Mouse (Mus musculus) heart, embryonic 16.5 days (tissue): ENCODE measurements around the gene Gm9945. TPM values are rescaled to one million over a fixed set of nuclear protein-coding genes. Genes with fewer than 3 reads are reported as not detected.

Experiments used
- ATAC-seq: fragments of 200-750 bp; cut with Nextera tagmentation; replicated peaks from 2 replicates; pipeline ENCODE4 v1.8.0; 2017; ENCODE audit warnings: moderate number of reproducible peaks; ENCODE audit not compliant: insufficient read depth, low FRiP score; ENCODE audit errors: extremely low read depth
- H3K27ac ChIP-seq: fragments of 300-500 bp; sonication (generic); 2 replicates; pipeline ENCODE4 v1.5.1; 2014; ENCODE audit warnings: mild to moderate bottlenecking, low read length, control low read depth, moderate library complexity
- H3K27me3 ChIP-seq: fragments of 300-500 bp; sonication (generic); 2 replicates; pipeline ENCODE4 v1.6.1; 2014; ENCODE audit warnings: low read length, mixed read lengths; ENCODE audit not compliant: control insufficient read depth, insufficient read depth
- H3K36me3 ChIP-seq: fragments of 300-500 bp; sonication (generic); 2 replicates; pipeline ENCODE4 v1.6.1; 2014; ENCODE audit not compliant: control insufficient read depth, insufficient read depth
- H3K4me1 ChIP-seq: fragments of 300-500 bp; sonication (generic); 2 replicates; pipeline ENCODE4 v1.6.1; 2014; ENCODE audit warnings: low read length, mixed read lengths; ENCODE audit not compliant: control insufficient read depth, insufficient read depth
- H3K4me2 ChIP-seq: fragments of 300-500 bp; sonication (generic); 2 replicates; pipeline ENCODE4 v1.6.1; 2014; ENCODE audit warnings: low read depth, mild to moderate bottlenecking, control low read depth, low read length
- H3K4me3 ChIP-seq: fragments of 300-500 bp; sonication (generic); 2 replicates; pipeline ENCODE4 v1.5.1; 2014; ENCODE audit warnings: mild to moderate bottlenecking, control low read depth, low read length
- H3K9ac ChIP-seq: fragments of 300-500 bp; sonication (generic); 2 replicates; pipeline ENCODE4 v1.6.1; 2014; ENCODE audit warnings: low read length, control low read depth
- H3K9me3 ChIP-seq: fragments of 300-500 bp; sonication (generic); replicated peaks from 2 replicates; pipeline ENCODE4 v1.6.1; 2016; ENCODE audit warnings: low read length; ENCODE audit not compliant: control insufficient read depth
- WGBS: fragments of 180-500 bp; shearing (Covaris S2); extraction: QIAGEN DNeasy Blood & Tissue Kit; methylation state at CpG from one replicate; pipeline ENCODE4 v1.1.7; 2014; 5-methylcytosine and 5-hydroxymethylcytosine counted together
- polyA plus RNA-seq: library from polyadenylated mRNA; unstranded; fragments of >200 nt; fragmentation: Nextera tagmentation; extraction: Ambion mirVana; gene quantifications from 2 replicates; pipeline ENCODE4 v1.2.1, GENCODE M21; 2015

Gm9945 gene
- polyA plus RNA-seq, 1 experiment from 2014 or later: not detected

GRCm38 (mm10) chr11:53516775-53517627, 37.0 kb downstream of the Gm9945 start:
- ATAC-seq: no peak
- Histone ChIP-seq H3K27ac (no peak overlapping the region), H3K27me3 (no peaks in the 10 kb centered on the region), H3K36me3 (no peaks in the 10 kb centered on the region), H3K9me3 (no peaks in the 10 kb centered on the region), H3K9ac (no peak overlapping the region), H3K4me1 (peaks cover 15% of the 10 kb centered on the region), H3K4me3 (no peak overlapping the region), H3K4me2 (no peak overlapping the region)
- 51% methylated on average over 8 of the region's 8 CpGs for WGBS

- Histone ChIP-seq H3K27me3 (no peaks in the 10 kb centered on the region), H3K9me3 (no peaks in the 10 kb centered on the region), H3K4me3 (no peak overlapping the region), H3K9ac (no peak overlapping the region), H3K4me2 (no peak overlapping the region), H3K27ac (no peak overlapping the region), H3K36me3 (no peaks in the 10 kb centered on the region), H3K4me1 (peaks cover 32% of the 10 kb centered on the region)
- ATAC-seq: no peak
- 53% methylated on average over 5 of the region's 5 CpGs for WGBS
Observed at GRCm38 (mm10) chr11:53518759-53519158, 38.8 kb downstream of the Gm9945 start.

- Histone ChIP-seq H3K27ac (peak within 1 kb of the TSS; percentile 89), H3K4me3 (peak within 1 kb of the TSS; percentile 88), H3K27me3 (no peaks in the 10 kb centered on the region), H3K9ac (peak within 1 kb of the TSS; percentile 92), H3K4me1 (peaks cover 35% of the 10 kb centered on the region), H3K36me3 (no peaks in the 10 kb centered on the region), H3K4me2 (peak within 1 kb of the TSS; percentile 73), H3K9me3 (no peaks in the 10 kb centered on the region)
- peak; percentile 60 for ATAC-seq
- 5% methylated on average over 78 of the region's 79 CpGs for WGBS
Observed at GRCm38 (mm10) chr11:53519207-53520121, 39.5 kb downstream of the Gm9945 start, which contains the start of gene Sept8. Gene Sept8 (plus strand): TSS chr11:53519257.

- peaks cover 43% of the 10 kb centered on the region for H3K4me1 ChIP-seq
- peak overlapping the region; percentile 73 for H3K4me2 ChIP-seq
- 1% methylated on average over 24 of the region's 24 CpGs for WGBS
- peak overlapping the region; percentile 88 for H3K4me3 ChIP-seq
- H3K36me3 ChIP-seq: no peaks in the 10 kb centered on the region
- ATAC-seq: peak; percentile 66
- H3K27me3 ChIP-seq: no peaks in the 10 kb centered on the region
- H3K9me3 ChIP-seq: no peaks in the 10 kb centered on the region
- H3K27ac ChIP-seq: peak overlapping the region; percentile 89
- peak overlapping the region; percentile 92 for H3K9ac ChIP-seq
Observed at GRCm38 (mm10) chr11:53520122-53520978, 40.4 kb downstream of the Gm9945 start.

GRCm38 (mm10) chr11:53521120-53521820, 41.3 kb downstream of the Gm9945 start:
- no peaks in the 10 kb centered on the region for H3K9me3 ChIP-seq
- peak overlapping the region; percentile 88 for H3K4me3 ChIP-seq
- peak overlapping the region; percentile 92 for H3K9ac ChIP-seq
- WGBS: 31% methylated on average over 16 of the region's 16 CpGs
- no peak for ATAC-seq
- peaks cover 52% of the 10 kb centered on the region for H3K4me1 ChIP-seq
- no peaks in the 10 kb centered on the region for H3K27me3 ChIP-seq
- no peaks in the 10 kb centered on the region for H3K36me3 ChIP-seq
- H3K27ac ChIP-seq: peak overlapping the region; percentile 89
- peak overlapping the region; percentile 73 for H3K4me2 ChIP-seq

GRCm38 (mm10) chr11:53521821-53522131, 41.8 kb downstream of the Gm9945 start:
- Histone ChIP-seq H3K27ac (peak overlapping the region; percentile 89; the same call in 1 of the 2 replicates), H3K9ac (peak overlapping the region; percentile 92; the same call in 1 of the 2 replicates), H3K9me3 (no peaks in the 10 kb centered on the region), H3K4me3 (peak overlapping the region; percentile 88; the same call in 1 of the 2 replicates), H3K4me2 (peak overlapping the region; percentile 73), H3K36me3 (no peaks in the 10 kb centered on the region), H3K27me3 (no peaks in the 10 kb centered on the region), H3K4me1 (peaks cover 56% of the 10 kb centered on the region)
- no peak for ATAC-seq
- 57% methylated on average over 7 of the region's 7 CpGs for WGBS

GRCm38 (mm10) chr11:53522362-53522761, 42.4 kb downstream of the Gm9945 start:
- H3K4me1 ChIP-seq: peaks cover 60% of the 10 kb centered on the region

GRCm38 (mm10) chr11:53522930-53523329, 43.0 kb downstream of the Gm9945 start:
- Histone ChIP-seq H3K36me3 (no peaks in the 10 kb centered on the region), H3K27ac (no peak overlapping the region), H3K9ac (no peak overlapping the region), H3K9me3 (no peaks in the 10 kb centered on the region), H3K4me1 (peaks cover 65% of the 10 kb centered on the region), H3K4me2 (no peak overlapping the region), H3K27me3 (no peaks in the 10 kb centered on the region), H3K4me3 (no peak overlapping the region)
- WGBS: 39% methylated on average over 9 of the region's 9 CpGs
- no peak for ATAC-seq

More at GRCm38 (mm10) chr11:53522362-53522761, 42.4 kb downstream of the Gm9945 start:
- H3K27me3 ChIP-seq: no peaks in the 10 kb centered on the region
- H3K27ac ChIP-seq: no peak overlapping the region
- no peak overlapping the region for H3K4me3 ChIP-seq
- no peaks in the 10 kb centered on the region for H3K9me3 ChIP-seq
- 88% methylated on average over 3 of the region's 3 CpGs for WGBS
- no peaks in the 10 kb centered on the region for H3K36me3 ChIP-seq
- no peak for ATAC-seq
- H3K9ac ChIP-seq: no peak overlapping the region
- no peak overlapping the region for H3K4me2 ChIP-seq
